Mouse (Mus musculus): ENCODE measurements around the gene Uqcc2. TPM values are rescaled to one million over a fixed set of nuclear protein-coding genes. Genes with fewer than 3 reads are reported as not detected.

The Uqcc2 gene
- polyA plus RNA-seq (2015; fragmentation: Nextera tagmentation; extraction: Ambion mirVana): 301 and 312 TPM in 2 replicates

DNA sequence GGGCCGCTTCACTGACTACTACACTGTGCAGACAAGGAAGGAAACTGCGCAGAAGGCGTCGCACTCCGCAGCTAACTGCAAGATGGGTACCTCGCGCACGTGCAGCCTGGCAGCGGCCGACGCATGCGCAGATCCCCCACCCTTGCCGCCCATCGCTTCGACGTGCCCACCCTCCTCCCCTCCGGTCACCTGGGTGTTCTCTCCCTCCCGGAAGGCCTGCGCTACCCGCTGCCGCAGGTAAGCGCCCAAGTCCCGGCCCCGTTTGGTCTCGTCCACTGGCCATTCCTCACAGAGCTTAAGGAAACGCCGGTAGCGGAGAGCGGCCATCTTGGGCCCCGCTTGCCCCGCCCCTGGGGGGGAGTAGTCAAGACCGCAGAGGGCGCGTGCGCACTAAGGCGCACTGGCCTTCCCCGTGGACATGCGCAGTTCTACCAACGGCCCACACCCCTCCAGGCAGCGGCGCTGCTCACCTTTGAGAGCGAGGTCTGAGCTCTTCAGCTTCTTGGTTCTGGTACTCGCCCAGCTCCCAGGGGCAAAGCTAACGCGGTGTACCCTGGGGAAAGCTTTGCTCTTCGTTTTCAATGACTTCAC lies at the start of gene Uqcc2:
Gene Uqcc2 (minus strand): TSS at position 366 of the 591 bp plus-strand sequence.
- Histone ChIP-seq H3K4me2 (replicated peaks) (peak within 1 kb of the TSS; percentile 54), H3K9ac (peak within 1 kb of the TSS; percentile 71), H3K4me3 (replicated peaks) (peak within 1 kb of the TSS; percentile 82), H3K4me1 (peaks cover 54% of the 10 kb centered on the region), H3K27ac (replicated peaks) (peak within 1 kb of the TSS; percentile 76), H3K27me3 (no peaks in the 10 kb centered on the region), H3K36me3 (no peaks in the 10 kb centered on the region), H3K9me3 (replicated peaks) (no peaks in the 10 kb centered on the region)
- under 1% methylated on average over 46 of the region's 46 CpGs for WGBS
- peak; percentile 93 for ATAC-seq (ENCODE audit: insufficient number of reproducible peaks, low FRiP score, low TSS enrichment, low read depth)

DNA sequence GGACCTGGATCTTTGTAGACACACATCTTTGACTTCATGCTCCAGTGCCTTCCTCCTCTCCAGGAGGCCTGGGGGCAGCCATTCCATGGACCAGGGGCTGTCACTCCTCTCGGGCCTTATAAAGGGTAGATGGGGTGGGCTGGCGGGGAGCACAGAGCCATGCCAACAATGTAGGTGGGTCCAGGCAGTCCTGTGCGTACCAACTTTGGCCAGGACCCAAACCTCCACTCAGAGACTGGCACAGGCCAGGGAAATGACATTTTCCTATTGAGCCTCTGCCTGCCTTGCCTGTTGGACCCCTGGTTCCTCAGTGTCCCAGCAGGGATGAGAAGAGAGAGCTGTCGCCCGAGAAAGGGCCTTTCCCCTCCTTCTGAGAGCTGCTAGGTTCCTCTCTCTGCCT lies 48.7 kb upstream of the Uqcc2 start:
- WGBS: 66% methylated on average over 5 of the region's 5 CpGs

DNA sequence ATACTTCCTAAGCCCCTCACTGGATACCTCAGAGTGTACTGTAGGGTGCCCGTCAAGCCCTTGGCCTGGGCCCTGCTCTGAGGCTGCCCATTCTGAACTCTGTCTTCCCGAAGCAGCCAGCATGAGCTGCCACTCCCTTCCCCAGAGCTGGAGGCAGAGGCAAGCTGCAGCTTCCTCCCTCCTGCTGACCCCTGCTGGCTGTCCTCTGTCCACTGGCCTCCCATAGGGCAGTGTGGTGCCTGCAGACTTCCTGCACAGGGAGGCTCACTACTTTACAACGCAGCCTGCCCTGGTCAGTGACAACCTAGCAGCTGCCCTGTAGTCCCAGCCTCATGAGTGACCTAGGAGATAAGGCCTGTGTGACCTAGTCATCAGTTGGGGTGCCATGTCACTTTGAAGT lies 48.0 kb upstream of the Uqcc2 start:
- Histone ChIP-seq H3K27me3 (no peaks in the 10 kb centered on the region), H3K9me3 (replicated peaks) (no peaks in the 10 kb centered on the region), H3K9ac (no peak overlapping the region), H3K4me1 (peaks cover 17% of the 10 kb centered on the region), H3K4me2 (replicated peaks) (no peak overlapping the region), H3K27ac (replicated peaks) (no peak overlapping the region), H3K4me3 (replicated peaks) (no peak overlapping the region), H3K36me3 (no peaks in the 10 kb centered on the region)
- peak; percentile 32; the same call in 1 of the 2 replicates for ATAC-seq (ENCODE audit: insufficient number of reproducible peaks, low FRiP score, low TSS enrichment, low read depth)
- WGBS: 33% methylated on average over 3 of the region's 3 CpGs

More for the DNA sequence above, 48.7 kb upstream of the Uqcc2 start:
- ATAC-seq (ENCODE audit: insufficient number of reproducible peaks, low FRiP score, low TSS enrichment, low read depth): no peak
- no peak overlapping the region for H3K27ac ChIP-seq (replicated peaks)
- peaks cover 17% of the 10 kb centered on the region for H3K4me1 ChIP-seq
- no peaks in the 10 kb centered on the region for H3K27me3 ChIP-seq
- H3K36me3 ChIP-seq: no peaks in the 10 kb centered on the region
- H3K9ac ChIP-seq: no peak overlapping the region
- H3K4me2 ChIP-seq (replicated peaks): no peak overlapping the region
- no peak overlapping the region for H3K4me3 ChIP-seq (replicated peaks)
- no peaks in the 10 kb centered on the region for H3K9me3 ChIP-seq (replicated peaks)

DNA sequence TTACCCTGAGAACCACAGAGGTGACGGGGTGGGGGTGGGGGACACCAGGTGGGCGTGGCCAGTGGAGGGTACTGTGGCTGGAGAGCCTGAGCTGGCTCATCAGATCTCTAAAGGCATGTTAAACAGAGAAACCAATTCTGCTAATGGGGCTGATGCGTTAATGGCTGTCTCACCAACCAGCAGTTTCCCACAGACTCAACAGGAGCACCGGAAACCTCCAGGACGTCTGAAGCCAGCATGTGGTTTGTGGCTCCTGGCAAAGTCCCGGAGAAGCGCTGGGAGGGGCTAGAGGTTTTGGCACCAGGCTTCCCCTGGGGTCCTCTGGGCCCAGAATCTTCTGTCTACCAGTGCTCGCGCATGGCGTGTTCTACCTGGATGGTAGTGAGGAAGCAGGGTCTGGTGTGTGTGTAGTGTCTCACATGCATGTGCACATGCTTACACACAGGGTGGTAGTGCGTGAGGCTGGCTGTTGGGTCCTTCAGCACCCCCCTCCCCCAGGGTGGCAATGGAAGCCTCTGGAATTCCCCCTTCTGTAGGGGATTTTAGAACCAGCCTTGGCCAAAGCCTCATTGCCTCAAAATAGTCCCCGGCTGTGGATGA lies 46.1 kb upstream of the Uqcc2 start:
- Histone ChIP-seq H3K27ac (replicated peaks) (no peak overlapping the region), H3K9ac (no peak overlapping the region), H3K27me3 (no peaks in the 10 kb centered on the region), H3K4me3 (replicated peaks) (no peak overlapping the region), H3K36me3 (no peaks in the 10 kb centered on the region), H3K4me2 (replicated peaks) (no peak overlapping the region), H3K4me1 (peaks cover 28% of the 10 kb centered on the region), H3K9me3 (replicated peaks) (no peaks in the 10 kb centered on the region)
- ATAC-seq (ENCODE audit: insufficient number of reproducible peaks, low FRiP score, low TSS enrichment, low read depth): no peak
- 49% methylated on average over 12 of the region's 12 CpGs for WGBS

DNA sequence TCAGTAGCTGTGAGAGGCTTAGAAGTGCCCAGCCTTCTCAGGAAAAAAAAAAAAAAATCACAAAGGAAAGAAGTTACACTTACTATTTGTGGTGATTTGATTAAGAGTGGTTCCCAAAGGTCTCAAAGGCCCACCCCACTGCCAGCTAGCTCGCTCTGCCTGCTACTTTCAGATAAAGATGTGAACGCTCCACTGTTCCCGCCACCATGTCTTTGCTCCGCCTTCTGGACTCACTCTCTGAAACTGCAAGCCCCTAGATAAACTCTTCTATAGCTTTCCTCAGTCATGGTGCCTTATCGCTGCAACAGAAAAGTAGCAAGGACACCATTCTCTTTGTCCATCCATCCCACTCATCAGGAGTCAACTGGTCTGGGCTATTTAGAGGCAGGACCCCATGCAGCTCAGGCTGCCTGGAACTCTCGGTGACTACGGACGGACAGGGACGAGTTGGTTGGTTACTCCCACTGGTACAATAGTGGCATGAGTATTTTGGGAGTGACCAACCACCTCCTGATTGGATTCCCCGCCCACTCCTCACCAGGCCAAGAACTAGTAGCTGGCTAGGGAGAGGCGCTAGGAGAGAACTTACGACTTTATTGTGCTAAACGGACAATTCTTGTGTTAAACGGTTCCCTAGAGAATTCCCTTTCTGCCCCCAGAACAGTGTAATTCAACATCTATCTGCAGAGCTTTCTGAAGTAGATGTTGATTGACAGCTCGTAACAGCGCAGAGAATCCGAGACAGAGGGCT lies 44.9 kb upstream of the Uqcc2 start:
- no peak for ATAC-seq (ENCODE audit: insufficient number of reproducible peaks, low FRiP score, low TSS enrichment, low read depth)
- Histone ChIP-seq H3K4me2 (replicated peaks) (no peak overlapping the region), H3K27me3 (no peaks in the 10 kb centered on the region), H3K9ac (no peak overlapping the region), H3K9me3 (replicated peaks) (no peaks in the 10 kb centered on the region), H3K27ac (replicated peaks) (no peak overlapping the region), H3K4me3 (replicated peaks) (no peak overlapping the region), H3K36me3 (no peaks in the 10 kb centered on the region), H3K4me1 (peaks cover 28% of the 10 kb centered on the region)
- WGBS: 86% methylated on average over 17 of the region's 17 CpGs

DNA sequence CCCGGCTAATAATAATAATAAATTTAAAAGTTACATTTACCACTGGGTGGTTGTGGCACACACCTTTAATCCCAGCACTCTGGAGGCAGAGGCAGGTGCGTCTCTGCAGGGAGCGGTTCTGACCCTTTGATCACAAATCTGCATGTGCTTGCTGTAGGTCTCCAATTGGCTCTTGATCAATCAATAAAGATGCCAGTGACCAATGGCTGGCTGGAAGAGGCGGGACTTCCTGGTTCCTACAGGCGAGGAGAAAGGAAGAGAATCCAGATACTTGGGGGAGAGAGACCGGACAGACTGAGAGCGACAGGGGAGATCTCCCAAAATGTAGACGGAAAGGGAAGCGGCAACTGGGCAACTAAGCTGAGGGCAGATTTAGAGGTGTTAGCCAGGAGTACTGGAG lies 44.3 kb upstream of the Uqcc2 start:
- Histone ChIP-seq H3K27me3 (no peaks in the 10 kb centered on the region), H3K9me3 (replicated peaks) (no peaks in the 10 kb centered on the region), H3K4me3 (replicated peaks) (no peak overlapping the region), H3K4me1 (peaks cover 28% of the 10 kb centered on the region), H3K36me3 (no peaks in the 10 kb centered on the region), H3K9ac (no peak overlapping the region), H3K27ac (replicated peaks) (no peak overlapping the region), H3K4me2 (replicated peaks) (no peak overlapping the region)
- ATAC-seq (ENCODE audit: insufficient number of reproducible peaks, low FRiP score, low TSS enrichment, low read depth): no peak
- 89% methylated on average over 9 of the region's 9 CpGs for WGBS

DNA sequence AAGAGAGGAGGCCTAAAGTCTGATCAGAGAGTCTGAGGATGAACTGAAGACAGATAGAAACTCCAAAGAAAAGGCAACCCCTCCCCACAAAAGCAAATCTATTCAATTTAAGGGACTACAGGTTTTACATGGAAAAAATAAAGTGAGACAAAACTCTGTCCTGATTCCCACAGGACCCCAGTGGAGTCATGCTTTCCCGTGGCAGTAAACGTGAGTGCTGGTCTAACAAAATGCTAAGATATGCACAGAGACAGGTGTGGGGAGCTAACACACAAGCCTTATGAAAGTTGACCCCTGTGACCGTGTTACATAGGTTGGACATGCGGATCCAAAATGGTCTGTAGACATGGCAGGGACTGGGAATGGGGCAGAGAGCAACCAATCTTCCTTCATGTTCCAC lies 43.0 kb upstream of the Uqcc2 start:
- Histone ChIP-seq H3K4me2 (replicated peaks) (no peak overlapping the region), H3K36me3 (no peaks in the 10 kb centered on the region), H3K9me3 (replicated peaks) (no peaks in the 10 kb centered on the region), H3K4me1 (peaks cover 28% of the 10 kb centered on the region), H3K9ac (no peak overlapping the region), H3K27ac (replicated peaks) (no peak overlapping the region), H3K27me3 (no peaks in the 10 kb centered on the region), H3K4me3 (replicated peaks) (no peak overlapping the region)
- WGBS: 80% methylated on average over 4 of the region's 4 CpGs
- no peak for ATAC-seq (ENCODE audit: insufficient number of reproducible peaks, low FRiP score, low TSS enrichment, low read depth)

DNA sequence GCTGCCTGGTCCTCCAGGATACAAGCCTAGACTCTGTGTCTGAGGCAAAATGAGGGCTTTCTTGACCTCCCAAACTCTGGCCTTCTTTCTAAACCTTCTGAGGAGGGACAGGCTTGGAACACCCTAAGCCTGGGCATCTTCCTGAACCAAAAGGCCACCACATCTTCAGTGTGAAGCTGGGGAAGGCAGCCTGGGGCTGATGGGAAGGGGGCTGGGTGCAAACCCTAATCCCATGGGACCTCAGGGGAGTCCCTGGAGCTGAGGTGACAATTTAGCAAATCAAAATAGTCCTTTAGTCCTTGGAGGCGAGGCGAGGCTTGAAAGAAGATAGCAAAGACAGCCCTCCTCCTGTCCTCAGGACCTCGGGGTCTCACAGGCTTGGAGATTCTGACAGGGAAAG lies 42.6 kb upstream of the Uqcc2 start:
- Histone ChIP-seq H3K9ac (no peak overlapping the region), H3K4me1 (peaks cover 28% of the 10 kb centered on the region), H3K36me3 (no peaks in the 10 kb centered on the region), H3K4me2 (replicated peaks) (no peak overlapping the region), H3K4me3 (replicated peaks) (no peak overlapping the region), H3K27ac (replicated peaks) (no peak overlapping the region), H3K9me3 (replicated peaks) (no peaks in the 10 kb centered on the region), H3K27me3 (no peaks in the 10 kb centered on the region)
- 82% methylated on average over 3 of the region's 3 CpGs for WGBS
- no peak for ATAC-seq (ENCODE audit: insufficient number of reproducible peaks, low FRiP score, low TSS enrichment, low read depth)

DNA sequence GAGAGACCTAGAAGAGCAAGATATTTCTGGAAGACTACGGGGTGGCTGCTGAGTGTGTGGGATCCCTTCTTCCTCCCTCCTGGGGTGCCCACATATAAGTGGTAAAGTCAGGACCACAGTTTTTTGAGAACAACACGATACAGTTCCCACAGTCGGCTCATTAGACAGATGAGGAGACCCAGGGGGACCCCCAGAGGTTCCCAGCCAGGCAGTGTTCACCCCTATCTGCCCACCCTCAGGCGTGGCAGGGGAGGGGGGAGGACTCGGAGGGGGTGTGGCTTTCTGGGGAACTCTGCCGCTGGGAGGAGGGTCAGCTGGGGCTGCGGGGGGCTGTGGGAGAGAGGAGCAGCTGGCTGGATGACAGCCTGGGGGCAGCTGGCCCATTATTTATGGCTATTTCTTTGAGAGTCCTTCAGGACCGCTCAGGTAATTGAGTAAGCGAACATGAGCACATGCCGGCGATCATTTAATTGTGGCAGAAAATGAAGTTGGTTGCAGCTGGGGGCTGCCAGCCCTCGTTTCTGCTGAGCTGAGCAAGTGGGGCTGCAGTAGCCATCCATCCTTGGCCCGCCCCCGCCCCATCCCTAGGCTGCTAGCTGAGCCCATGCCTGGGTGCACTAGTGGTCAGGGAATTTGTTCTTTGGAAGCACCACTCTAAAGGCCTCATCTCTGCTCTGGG lies 41.6 kb upstream of the Uqcc2 start:
- H3K4me2 ChIP-seq (replicated peaks): no peak overlapping the region
- no peak overlapping the region for H3K4me3 ChIP-seq (replicated peaks)
- 0 out of 2 replicates have a peak, but pooled peaks have one; percentile 16 for ATAC-seq (ENCODE audit: insufficient number of reproducible peaks, low FRiP score, low TSS enrichment, low read depth)
- no peaks in the 10 kb centered on the region for H3K27me3 ChIP-seq
- H3K4me1 ChIP-seq: peaks cover 28% of the 10 kb centered on the region
- no peak overlapping the region for H3K27ac ChIP-seq (replicated peaks)
- no peaks in the 10 kb centered on the region for H3K9me3 ChIP-seq (replicated peaks)
- H3K36me3 ChIP-seq: no peaks in the 10 kb centered on the region
- H3K9ac ChIP-seq: no peak overlapping the region
- 20% methylated on average over 14 of the region's 14 CpGs for WGBS

DNA sequence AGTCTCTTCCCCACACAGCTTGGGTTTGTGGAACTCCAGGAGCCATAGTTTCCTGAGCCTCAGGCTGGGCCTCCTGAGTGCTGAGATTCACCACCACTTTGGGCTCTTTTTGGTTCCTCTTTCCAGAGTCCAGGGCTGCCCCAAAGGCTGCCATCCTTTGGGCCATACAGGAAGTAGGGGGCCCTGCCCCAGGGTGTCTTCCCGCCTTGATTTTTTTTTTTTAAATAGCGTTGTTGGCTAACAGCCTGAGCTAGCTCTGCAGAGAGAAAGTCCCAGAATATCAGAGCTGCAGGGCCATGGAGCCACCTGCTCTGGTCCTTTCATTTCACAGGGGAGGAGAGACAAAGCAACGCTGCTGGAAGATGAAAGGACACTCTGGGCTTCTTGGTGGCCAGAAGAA lies 40.0 kb upstream of the Uqcc2 start:
- Histone ChIP-seq H3K27ac (replicated peaks) (no peak overlapping the region), H3K9ac (no peak overlapping the region), H3K4me1 (peaks cover 26% of the 10 kb centered on the region), H3K27me3 (no peaks in the 10 kb centered on the region), H3K4me2 (replicated peaks) (no peak overlapping the region), H3K9me3 (replicated peaks) (no peaks in the 10 kb centered on the region), H3K4me3 (replicated peaks) (no peak overlapping the region), H3K36me3 (no peaks in the 10 kb centered on the region)
- 61% methylated on average over 3 of the region's 3 CpGs for WGBS
- no peak for ATAC-seq (ENCODE audit: insufficient number of reproducible peaks, low FRiP score, low TSS enrichment, low read depth)

DNA sequence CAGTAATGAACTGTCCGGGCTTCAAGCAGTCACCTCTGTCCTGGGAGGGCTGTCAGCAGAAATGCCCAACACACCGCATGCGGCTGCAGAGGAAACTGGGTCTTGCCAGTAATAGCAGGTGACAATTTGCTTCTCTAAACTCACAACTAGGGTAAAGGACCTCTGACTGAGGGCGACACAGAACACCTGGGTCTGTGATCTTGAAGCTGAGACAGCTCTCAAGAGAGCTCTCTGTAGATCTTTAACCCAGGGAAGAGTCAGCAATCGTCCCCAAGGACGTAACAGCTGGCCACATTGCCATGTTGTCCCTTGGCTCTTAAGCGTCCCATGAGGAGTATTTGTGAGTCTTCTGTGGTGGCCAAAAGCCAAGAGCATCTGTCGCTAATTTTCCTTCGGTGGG lies 38.7 kb upstream of the Uqcc2 start:
- Histone ChIP-seq H3K9ac (no peak overlapping the region), H3K4me3 (replicated peaks) (no peak overlapping the region), H3K4me1 (peaks cover 28% of the 10 kb centered on the region), H3K27me3 (no peaks in the 10 kb centered on the region), H3K36me3 (no peaks in the 10 kb centered on the region), H3K4me2 (replicated peaks) (no peak overlapping the region), H3K27ac (replicated peaks) (no peak overlapping the region), H3K9me3 (replicated peaks) (no peaks in the 10 kb centered on the region)
- no peak for ATAC-seq (ENCODE audit: insufficient number of reproducible peaks, low FRiP score, low TSS enrichment, low read depth)
- WGBS: 74% methylated on average over 9 of the region's 9 CpGs

Data from embryonic facial prominence, embryonic 15.5 days (tissue).